Mouse (Mus musculus) cerebral cortex, adult 2 months (tissue): ENCODE results near the gene Nfkbil1.

Experiments used
- WGBS: fragments of 180-500 bp; shearing (Covaris S2); methylation state at CpG from one replicate; pipeline ENCODE4 v1.1.7; 2018; 5-methylcytosine and 5-hydroxymethylcytosine counted together

Gene Nfkbil1

GRCm38 (mm10) chr17:35235614-35236389 lies at the start of gene Nfkbil1:
TSS of gene Nfkbil1 (minus strand) at chr17:35235792.
- under 1% methylated on average over 35 of the region's 35 CpGs for WGBS

GRCm38 (mm10) chr17:35280276-35280675 lies 44.7 kb upstream of the Nfkbil1 start:
- 80% methylated on average over 3 of the region's 3 CpGs for WGBS

DNA sequence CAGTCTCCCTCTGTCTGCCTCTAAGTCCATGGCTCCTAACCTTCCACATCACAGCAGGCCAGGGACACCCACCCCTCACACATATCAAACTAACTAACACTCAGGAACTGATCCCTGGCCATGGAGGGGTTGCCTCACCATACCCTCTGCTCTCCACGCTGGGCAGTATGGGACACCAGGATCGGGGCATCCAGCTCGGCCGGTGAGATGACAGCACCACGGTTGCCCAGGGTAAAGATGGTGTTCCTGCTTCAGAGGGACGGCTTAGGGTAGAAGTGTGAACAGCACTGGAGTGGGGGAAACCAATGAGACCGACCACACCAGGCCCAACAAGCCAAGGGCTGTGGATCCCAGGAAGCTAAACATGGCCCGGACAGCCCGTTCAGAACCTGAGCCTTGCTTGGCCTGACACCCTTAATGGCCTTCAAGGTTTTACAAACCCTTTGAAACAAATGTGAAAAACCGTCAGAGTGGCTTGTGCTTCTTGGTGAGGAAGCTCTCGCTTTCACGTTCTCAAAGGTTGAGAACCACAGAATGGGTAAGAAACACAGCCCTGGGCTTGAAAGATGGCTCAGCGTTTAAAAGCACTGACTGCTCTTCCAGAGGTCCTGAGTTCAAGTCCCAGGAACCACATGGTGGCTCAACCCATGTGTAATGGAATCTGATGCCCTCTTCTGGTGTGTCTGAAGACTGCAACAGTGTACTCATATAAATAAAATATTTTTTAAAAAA lies 43.5 kb upstream of the Nfkbil1 start:
- 92% methylated on average over 13 of the region's 13 CpGs for WGBS

DNA sequence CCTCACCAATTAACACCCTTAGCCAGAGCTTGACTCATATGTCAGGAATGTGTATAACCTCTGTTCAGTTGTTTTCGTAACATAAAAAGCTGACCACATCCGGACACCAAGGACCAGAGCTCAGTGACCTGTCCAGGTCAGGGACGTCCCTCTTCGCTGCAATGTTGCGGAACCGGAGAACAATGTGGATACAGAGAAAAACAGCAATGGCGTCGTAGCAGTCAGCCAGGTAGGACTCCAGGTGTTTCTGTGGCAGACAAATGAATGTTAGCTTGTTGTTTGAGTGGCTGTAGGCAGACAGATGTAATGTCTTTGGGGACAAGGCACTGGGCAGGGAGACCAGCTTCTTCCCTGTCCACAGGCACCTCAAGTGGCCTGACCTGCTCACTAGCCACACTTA lies 42.5 kb upstream of the Nfkbil1 start:
- 89% methylated on average over 8 of the region's 8 CpGs for WGBS

DNA sequence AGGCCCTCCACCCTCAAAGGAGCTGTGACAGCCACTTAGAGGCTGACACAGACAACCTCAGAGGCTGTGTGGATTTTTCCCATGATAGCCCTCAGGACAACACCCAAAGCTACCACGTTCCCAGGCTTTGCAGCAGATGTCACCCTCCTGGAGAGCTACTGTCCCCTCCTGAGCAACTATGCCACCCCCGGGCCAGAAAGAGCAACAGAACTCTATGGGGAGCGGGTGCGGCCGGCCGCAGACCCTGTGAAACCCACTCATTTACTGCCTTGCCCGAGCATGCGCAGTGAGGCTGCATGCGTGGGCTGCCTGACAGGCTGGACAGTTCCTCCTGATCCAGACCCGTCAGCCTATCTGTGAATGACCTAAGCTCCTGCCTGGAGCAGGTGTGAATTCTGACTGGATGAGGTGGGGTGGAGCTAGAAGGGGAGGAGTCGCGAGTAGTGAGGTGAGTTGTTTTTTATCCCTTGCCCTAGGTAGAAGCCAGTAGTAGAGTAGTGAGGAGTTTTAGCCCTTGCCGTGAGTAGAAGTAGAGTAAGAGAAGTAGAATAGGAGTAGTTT lies 40.8 kb upstream of the Nfkbil1 start:
- 37% methylated on average over 13 of the region's 13 CpGs for WGBS

DNA sequence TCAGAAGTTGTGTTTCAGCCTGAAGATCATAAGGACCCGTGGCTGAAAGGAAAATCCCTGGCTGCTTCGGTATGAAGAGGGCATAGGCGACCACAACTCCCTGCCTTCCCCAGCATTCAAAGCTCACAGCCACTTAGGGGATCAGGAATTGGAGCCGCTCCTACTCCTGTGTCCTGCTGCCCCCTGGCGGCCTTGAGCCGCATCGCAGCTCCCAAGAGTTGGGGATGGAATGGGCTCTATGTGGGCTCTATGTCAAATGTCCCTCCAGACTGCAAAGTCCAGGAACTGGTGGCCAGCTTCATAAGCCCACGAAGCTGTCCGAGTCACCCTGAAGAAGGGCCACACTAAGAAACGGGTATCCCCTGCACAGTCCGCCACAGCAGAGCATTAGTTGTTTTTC lies 39.2 kb upstream of the Nfkbil1 start:
- WGBS, result 9% methylated on average over 11 of the region's 11 CpGs

GRCm38 (mm10) chr17:35272249-35272648 lies 36.7 kb upstream of the Nfkbil1 start:
- 80% methylated on average over 3 of the region's 3 CpGs for WGBS

DNA sequence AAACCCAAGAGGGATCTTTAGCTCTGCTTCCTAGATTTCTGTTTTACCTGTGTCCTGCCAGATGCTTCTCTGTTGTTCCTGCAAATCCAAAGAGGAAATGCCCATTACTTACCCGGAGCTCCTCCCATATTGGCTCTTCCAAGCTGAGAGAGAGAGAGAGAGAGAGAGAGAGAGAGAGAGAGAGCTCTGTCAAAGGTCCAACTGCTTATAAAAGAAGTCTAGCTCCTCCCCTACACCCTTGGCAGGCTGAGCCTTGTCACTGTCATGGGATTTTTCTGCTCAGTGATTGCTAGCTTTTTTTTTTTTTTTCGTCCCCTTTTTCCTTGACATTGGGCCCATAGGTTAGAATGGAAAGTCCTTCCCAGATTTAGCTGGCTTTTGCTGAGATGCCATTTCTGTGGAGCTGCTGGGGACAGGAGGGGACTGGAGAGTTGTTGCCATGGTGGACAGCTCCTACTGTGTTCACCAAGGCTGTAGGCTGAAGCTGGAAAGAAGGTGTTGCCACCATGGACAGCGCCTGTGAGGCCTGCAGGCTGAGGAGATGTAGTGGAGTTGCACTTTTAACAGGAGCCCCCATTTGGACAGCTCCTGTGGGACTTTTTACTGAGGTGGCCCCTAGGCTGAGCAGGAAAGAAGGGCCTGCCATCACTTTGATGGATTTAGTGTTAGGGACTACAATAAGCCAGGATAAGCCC lies 34.2 kb upstream of the Nfkbil1 start:
- WGBS, result 35% methylated on average over 3 of the region's 3 CpGs

DNA sequence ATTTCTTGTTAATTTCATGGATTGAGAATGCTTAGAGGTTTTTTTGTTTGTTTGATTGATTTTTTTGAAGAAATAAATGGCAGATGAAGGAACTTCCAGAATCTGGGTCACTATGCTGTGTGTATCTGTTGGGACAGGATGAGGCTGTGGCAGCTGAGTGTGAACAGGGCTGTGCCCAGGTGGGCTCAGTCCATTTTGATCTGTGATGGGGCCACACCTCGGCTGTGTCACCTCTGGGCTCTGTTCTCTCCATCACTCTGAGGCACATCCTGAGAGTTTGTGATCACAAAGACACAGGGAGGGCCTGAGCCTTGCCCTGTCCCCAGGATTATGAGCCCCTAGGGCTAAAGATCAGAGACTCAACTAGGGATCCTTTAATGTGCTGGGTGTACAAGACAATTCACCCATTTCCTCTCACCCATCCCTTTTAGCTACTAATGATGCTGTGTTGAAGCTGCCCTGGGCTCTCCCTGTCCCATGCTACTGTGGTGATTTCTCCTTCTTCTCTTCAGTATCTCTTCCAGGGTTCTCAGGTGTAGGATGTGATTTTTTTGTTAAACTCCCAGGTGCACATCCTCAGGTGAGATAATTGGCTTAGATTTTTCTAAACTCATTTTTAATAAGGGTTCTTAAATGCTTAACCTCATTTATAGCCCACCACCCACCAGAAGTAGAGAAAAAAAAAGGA lies 32.0 kb upstream of the Nfkbil1 start:
- WGBS, result 91% methylated on average over 1 of the region's 1 CpGs

DNA sequence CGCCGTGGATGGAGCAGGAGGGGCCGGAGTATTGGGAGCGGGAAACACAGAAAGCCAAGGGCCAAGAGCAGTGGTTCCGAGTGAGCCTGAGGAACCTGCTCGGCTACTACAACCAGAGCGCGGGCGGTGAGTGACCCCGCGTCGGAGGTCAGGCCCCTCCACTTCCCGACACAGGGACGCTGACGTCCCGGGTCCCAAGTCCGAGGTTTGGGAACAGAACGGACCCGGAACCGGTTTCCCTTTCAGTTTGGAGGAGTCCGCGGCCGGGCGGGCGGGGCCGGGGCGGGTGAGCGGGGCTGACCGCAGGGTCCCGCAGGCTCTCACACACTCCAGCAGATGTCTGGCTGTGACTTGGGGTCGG lies 27.9 kb upstream of the Nfkbil1 start:
- WGBS, result 2% methylated on average over 31 of the region's 31 CpGs

DNA sequence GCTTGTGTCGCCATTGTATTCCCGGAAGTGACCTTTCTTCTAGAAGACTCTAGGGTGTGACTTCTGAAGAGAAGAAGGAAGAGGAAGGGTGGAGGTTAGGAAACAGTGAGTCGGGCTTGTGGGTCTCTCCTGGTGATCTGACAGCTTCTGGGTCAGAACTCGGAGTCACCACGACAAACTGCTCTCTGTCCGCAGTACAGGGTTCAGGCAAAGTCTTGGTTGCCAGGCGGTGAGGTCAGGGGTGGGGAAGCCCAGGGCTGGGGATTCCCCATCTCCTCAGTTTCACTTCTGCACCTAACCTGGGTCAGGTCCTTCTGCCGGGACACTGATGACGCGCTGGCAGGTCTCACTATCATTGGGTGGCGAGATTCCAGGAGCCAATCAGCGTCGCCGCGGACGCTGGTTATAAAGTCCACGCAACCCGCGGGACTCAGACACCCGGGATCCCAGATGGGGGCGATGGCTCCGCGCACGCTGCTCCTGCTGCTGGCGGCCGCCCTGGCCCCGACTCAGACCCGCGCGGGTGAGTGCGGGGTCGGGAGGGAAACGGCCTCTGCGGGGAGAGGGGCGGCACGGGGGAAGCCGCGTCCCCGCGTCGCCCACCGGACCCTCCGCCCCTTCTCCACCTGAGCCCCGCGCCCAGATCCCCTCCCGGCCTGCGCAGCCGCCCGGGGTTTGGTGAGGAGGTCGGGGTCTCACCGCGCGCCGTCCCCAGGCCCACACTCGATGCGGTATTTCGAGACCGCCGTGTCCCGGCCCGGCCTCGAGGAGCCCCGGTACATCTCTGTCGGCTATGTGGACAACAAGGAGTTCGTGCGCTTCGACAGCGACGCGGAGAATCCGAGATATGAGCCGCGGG lies 27.3 kb upstream of the Nfkbil1 start, which contains the start of gene H2-D1:
TSS of gene H2-D1 (plus strand) at position 67 of the 859 bp plus-strand sequence.
- WGBS, result 2% methylated on average over 72 of the region's 73 CpGs

DNA sequence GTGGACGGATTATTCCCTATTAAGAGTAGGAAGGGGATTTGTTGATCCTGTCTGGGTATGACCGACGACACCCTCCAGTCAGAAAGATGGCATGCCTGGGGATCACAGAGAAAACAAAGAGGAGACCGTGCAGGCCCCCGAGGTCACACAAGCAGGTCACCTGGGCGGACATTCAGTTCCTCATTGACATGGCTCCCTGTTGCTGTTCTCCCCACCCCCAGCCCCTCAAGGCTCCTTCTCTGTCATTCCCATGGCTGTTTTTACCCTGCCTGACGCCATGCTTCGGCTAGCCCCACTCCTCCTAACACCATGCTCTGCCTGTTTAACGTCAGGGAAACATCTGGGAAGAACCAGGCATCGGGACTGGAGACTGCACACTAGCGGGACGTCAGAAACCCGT lies 26.1 kb upstream of the Nfkbil1 start:
- WGBS, result 91% methylated on average over 13 of the region's 13 CpGs

DNA sequence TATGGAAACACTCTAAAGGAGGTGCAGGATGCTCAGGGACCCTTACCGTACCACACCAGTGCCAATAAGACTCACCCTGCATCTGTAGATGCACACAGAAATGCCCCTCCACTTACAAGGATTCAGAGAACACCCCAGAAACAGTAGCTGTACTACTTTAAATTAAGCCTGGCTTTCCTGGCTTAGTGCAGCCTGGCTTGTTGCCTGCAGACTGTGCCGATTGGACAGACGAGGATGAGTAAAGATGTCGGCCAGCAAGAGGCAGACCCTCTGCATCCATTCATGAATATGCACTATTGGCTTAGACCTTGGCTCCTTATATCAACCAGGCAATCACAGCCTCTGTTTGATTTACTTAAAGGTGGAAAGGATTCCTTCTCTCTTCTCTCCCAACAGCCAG lies 24.0 kb upstream of the Nfkbil1 start:
- 49% methylated on average over 4 of the region's 4 CpGs for WGBS

DNA sequence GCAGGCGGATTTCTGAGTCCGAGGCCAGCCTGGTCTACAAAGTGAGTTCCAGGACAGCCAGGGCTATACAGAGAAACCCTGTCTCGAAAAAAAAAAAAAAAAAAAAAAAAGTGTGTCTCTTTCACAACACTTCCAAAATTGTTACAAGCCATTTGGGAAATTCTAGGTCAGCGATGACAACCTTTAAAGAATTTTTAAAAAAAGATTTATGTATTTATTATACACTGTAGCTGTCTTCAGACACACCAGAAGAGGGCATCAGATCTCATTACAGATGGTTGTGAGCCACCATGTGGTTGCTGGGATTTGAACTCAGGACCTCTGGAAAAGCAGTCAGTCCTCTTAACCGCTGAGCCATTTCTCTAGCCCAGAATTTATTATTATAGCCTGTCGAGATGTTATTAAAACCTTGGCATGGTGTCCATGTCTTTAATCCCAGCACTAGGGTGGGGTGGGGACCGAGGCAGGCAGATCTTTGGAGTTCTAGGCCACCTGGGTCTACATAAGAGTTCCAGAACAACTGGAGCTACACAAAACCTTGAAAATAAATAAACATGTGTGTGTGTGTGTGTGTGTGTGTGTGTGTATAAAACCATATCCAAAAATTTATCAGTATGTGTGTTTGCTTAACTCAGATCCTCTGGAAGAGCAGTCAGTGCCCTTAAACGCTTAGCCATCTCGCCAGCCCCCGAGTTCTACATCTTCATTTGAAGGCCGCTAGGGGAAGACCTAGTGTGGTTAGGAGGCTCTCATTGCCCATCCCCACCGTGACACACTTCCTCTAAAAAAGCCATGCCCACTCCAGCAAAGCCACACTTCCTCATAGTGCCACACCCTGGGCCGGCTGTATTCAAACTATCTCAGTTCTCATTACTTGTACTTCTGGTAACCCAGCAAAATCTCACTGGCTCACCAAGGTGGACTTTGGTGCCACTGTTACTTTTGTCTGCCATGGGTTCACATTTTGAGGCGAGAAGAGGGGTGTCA lies 23.2 kb upstream of the Nfkbil1 start:
- WGBS, result 65% methylated on average over 14 of the region's 14 CpGs

GRCm38 (mm10) chr17:35257824-35258491 lies 22.4 kb upstream of the Nfkbil1 start:
- 6% methylated on average over 17 of the region's 17 CpGs for WGBS

GRCm38 (mm10) chr17:35257378-35257777 lies 21.8 kb upstream of the Nfkbil1 start:
- WGBS, result 51% methylated on average over 1 of the region's 1 CpGs

GRCm38 (mm10) chr17:35255704-35256103 lies 20.1 kb upstream of the Nfkbil1 start:
- WGBS, result 67% methylated on average over 4 of the region's 4 CpGs

DNA sequence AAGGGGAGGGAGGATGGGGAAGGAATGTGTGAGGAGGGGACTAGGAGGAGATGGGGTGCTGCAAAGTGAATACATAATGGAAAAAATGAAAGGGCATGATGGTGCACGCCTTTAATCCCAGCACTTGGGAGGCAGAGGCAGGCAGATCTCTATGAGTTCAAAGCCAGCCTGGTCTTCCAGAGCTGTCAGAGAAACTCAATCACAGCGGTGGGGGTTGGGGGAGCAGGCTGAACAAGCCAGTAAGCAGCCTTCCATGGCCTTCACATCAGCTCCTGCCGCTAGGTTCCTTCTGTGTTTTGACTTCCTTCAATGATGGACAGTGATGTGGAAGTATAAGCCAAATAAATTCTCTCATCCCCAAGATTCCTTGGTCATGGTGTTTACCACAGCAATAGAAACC lies 19.7 kb upstream of the Nfkbil1 start:
- WGBS, result 78% methylated on average over 3 of the region's 3 CpGs
